Mouse (Mus musculus): ENCODE data around the gene Pax5. TPM values are rescaled to one million over a fixed set of nuclear protein-coding genes. Genes with fewer than 3 reads are reported as not detected.

Gene Pax5
- polyA plus RNA-seq, 1 experiment from 2014 or later: not detected

- no peak overlapping the region for H3K9ac ChIP-seq (replicated peaks; ENCODE audit: low read length)
- H3K4me1 ChIP-seq (ENCODE audit: insufficient read depth, low read length): no peaks in the 10 kb centered on the region
- H3K27ac ChIP-seq (ENCODE audit: low read length): no peak overlapping the region
- H3K4me3 ChIP-seq (ENCODE audit: low read length): no peak overlapping the region
- H3K36me3 ChIP-seq (ENCODE audit: insufficient read depth, low read length): no peaks in the 10 kb centered on the region
- 88% methylated on average over 1 of the region's 1 CpGs for WGBS
- H3K9me3 ChIP-seq (ENCODE audit: low read length): peaks cover 5% of the 10 kb centered on the region
- no peak for ATAC-seq (ENCODE audit: low FRiP score, low TSS enrichment)
- H3K4me2 ChIP-seq (replicated peaks; ENCODE audit: low read depth, low read length): no peak overlapping the region
- no peaks in the 10 kb centered on the region for H3K27me3 ChIP-seq (ENCODE audit: insufficient read depth, low read length)
Observed at GRCm38 (mm10) chr4:44479755-44480154, 230.5 kb downstream of the Pax5 start.

Small RNA genes within 50 kb of the gene (microRNA-seq; reads per million reads assigned to microRNA genes)
- not detected for gene Mir5120

Other genes with a start within 250 kb of the Pax5 start
- gene Zcchc7, start 45.4 kb upstream of the Pax5 start, polyA plus RNA-seq (2015; fragmentation: Nextera tagmentation; extraction: Ambion mirVana): 30.7 and 34.3 TPM in 2 replicates